Mouse (Mus musculus): ENCODE measurements around the gene Ksr2. TPM values are rescaled to one million over a fixed set of nuclear protein-coding genes. Genes with fewer than 3 reads are reported as not detected.
"Not testable (repeated sequence)": the region's sequence is repeated elsewhere in the genome, so short reads cannot be mapped to it uniquely, and the experiment has no call there.

Ksr2 gene
- polyA plus RNA-seq, 3 experiments from 2014 or later = 0.09 to 0.60 (median 0.36) TPM

DNA sequence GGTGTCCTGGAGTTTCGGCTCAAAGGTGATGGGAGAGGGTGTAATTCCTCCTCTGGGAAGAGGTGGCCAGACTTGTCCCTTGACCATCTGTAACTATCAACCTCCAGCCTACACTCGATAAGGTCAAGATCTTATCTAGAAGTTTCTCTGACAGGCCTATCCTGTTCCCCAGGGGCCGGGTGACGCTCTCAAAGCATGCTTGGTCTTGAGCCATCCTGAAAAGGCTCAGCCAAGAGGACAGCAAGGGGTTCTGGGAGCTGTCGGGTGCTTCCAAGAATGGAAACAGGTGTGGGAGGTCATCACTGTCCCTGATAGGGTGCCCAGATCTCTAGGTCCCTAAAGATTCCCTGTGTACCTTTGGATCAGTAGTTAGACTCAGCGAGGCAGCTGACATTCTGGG, 4.4 kb upstream of the Ksr2 start:
- no peak for ATAC-seq

GRCm38 (mm10) chr5:117414611-117415010, 811 bp downstream of the Ksr2 start:
- no peak for ATAC-seq

DNA sequence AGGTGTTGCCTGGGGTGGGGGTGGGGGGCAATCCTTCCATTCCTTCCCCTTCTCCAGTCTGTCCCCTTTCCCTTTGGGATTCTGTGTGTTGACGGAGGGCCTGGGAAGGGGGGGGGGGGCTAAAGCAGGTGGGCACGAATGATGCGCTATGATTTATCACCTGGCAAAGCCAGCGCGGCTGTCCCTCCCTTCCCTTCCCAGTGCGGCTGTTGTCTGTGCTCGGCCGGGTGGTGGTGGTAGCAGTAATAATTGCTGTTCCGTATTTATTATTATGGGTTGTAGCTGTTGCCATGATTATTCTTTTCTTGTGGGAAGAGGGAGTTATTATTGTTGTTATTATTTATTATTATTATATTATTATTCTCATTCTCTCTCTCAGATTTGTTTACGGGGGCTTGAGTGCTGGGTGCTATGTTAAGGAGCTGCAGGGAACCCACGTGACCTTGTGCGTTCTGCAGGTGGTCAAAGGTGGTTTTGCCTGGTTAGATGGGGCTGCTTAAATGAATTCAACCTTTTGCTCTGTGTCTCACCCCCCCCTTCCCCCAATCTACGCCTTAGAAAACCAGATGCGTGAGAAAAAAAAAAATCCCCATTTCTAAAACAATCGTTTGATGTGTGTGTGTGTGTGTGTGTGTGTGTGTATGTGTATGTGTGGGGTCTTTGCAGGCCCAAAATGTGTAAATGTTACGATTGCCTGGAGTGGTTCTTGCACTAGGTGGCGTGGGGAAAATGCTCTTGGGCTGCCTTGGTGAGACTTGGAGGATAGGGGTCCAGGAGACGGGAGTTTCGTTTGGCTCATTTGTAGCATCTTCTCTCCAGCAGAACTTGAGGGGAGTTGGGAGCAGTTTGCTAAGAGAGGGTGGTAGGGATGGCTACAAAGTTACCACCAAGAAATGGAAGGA, 1.5 kb downstream of the Ksr2 start:
- ATAC-seq = no peak

- no peak for ATAC-seq
Observed at GRCm38 (mm10) chr5:117417442-117417841, 3.6 kb downstream of the Ksr2 start.

DNA sequence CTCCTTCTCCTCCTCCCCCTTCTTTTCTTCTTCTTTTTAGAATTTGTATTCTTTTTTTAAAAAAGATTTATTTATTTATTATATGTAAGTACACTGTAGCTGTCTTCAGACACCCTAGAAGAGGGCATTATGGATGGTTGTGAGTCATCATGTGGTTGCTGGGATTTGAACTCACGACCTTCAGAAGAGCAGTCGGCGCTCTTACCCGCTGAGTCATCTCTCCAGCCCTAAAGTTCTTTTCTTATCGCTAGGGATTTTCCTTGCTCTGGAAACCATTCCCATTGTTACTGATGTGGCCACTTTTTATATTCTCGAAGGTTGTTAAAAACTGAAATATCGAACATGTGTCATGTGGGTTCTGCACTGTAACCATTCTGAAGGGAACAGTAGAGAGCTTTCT, 19.7 kb downstream of the Ksr2 start:
- not testable (repeated sequence) for ATAC-seq

GRCm38 (mm10) chr5:117440261-117440660, 26.5 kb downstream of the Ksr2 start:
- no peak for ATAC-seq

- ATAC-seq = no peak
Observed at GRCm38 (mm10) chr5:117441242-117441842, 27.5 kb downstream of the Ksr2 start.

- no peak for ATAC-seq
Observed at GRCm38 (mm10) chr5:117442157-117442765, 28.5 kb downstream of the Ksr2 start.

DNA sequence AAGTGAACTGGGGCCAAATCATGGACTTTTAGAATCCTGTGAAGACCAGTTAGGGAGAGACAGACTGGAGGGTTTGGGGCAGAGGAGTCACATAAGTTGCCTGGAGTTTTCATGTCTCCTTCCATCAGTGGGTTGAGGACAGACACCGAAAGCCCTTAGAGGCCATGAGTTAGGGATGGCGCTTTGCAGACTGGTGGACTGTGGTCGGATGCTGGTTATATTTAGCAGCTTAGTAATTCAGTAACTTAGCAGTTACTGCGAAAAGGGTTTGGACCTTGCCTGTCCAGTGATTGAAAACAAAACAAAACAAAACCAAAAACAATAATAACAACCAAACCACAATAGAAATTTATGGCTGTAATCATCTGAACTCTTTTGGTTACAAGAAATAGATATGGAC, 29.3 kb downstream of the Ksr2 start:
- ATAC-seq = no peak

GRCm38 (mm10) chr5:117443902-117444301, 30.1 kb downstream of the Ksr2 start:
- no peak for ATAC-seq

DNA sequence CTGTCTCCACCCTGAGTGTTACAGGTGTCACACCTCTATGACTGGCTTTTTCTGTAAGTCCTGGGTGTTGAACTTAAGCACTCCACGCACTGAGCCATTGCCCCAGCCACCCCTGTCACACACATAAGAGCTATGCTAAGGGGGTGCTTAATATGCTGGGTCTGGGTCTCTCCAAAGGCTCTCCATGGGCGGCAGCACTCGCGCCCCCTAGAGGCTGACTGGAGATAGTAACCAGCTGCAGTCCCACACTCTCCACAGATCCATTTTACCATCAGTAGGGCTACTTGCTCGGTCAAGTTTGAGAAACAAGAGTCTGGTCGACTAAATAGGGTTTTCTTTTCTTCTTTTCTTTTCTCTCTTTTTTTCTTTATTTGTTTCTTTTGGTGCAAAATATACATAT, 33.9 kb downstream of the Ksr2 start:
- ATAC-seq = no peak

DNA sequence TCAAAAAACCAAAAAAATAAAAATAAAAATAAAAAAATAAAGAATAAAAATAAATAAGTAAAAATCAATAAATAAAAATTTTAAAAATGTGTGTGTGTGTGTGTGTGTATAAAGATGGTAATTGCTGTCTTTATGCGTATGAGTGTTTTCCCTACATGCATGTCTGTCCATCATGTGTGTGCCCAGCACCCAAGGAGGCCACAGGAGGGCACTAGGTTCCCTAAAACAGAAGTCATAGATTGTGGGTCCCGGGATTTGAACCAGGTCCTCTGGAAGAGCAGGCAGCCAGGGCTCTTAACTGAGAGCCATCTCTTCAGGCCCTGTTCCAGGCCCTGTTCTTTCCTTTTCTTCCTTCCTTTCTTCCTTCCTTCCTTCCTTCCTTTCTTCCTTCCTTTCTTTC, 38.2 kb downstream of the Ksr2 start:
- no peak for ATAC-seq

GRCm38 (mm10) chr5:117455546-117455945, 41.7 kb downstream of the Ksr2 start:
- ATAC-seq = no peak

DNA sequence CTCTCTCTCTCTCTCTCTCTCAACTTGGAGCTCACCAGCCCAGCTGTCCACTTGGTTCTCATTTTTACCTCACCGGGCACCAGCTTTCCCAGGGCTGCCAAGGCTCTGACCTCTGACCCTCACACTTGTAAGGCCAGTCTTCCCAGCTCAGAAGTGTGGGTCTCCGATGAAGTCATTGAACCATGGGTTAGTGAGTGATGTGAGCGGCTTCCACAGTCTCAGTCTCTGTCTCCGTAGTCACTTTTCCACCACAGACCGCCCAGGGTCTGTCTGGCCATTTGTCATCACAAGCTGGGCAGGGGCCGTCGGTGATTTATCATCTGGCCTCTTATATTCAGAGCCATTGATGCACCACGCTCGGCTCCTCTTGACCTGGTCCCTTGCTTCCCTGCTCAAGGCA, 43.3 kb downstream of the Ksr2 start:
- no peak for ATAC-seq

GRCm38 (mm10) chr5:117457583-117457982, 43.8 kb downstream of the Ksr2 start:
- no peak for ATAC-seq

DNA sequence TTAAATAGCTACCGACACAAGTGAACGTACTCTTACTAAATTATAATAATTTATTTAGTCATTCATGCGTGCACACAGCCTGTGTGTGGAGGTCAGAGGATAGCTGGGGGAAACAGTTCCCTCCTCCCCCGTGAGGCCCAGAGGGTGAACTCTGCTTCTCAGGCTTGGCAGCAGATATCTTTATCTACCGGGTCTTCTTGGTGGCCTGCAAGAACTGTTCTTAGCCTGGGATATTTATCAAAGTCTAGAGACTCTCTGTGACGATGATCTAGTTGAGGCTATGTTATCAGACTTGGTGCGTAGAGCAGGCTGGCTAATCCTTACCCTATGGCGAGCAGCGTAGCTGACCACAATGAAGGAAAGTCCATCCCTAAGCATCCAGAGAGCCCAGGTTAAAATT, 45.1 kb downstream of the Ksr2 start:
- ATAC-seq = no peak

- ATAC-seq = no peak
Observed at GRCm38 (mm10) chr5:117460261-117460660, 46.5 kb downstream of the Ksr2 start.

- ATAC-seq = no peak
Observed at GRCm38 (mm10) chr5:117467052-117467451, 53.3 kb downstream of the Ksr2 start.

DNA sequence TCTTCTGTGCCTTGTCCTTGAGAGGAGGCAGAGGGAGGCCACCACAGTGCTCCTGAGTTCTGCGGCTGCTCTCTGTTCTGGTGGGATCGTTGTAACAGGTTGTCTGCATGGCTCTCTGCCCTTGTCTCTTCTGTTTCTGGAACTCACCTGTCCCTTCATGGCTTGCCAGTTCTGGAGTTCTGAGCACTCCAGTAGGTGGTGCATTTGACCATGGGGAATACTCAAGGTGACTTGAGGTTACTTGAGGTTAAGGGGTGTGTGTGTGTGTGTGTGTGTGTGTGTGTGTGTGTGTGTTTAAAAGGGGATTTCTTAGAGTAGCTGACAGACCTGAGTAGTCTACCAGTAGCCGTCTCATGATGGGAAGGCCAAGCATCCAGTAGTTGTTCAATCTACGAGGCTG, 55.2 kb downstream of the Ksr2 start:
- ATAC-seq = no peak

- no peak for ATAC-seq
Observed at GRCm38 (mm10) chr5:117469572-117469971, 55.8 kb downstream of the Ksr2 start.

DNA sequence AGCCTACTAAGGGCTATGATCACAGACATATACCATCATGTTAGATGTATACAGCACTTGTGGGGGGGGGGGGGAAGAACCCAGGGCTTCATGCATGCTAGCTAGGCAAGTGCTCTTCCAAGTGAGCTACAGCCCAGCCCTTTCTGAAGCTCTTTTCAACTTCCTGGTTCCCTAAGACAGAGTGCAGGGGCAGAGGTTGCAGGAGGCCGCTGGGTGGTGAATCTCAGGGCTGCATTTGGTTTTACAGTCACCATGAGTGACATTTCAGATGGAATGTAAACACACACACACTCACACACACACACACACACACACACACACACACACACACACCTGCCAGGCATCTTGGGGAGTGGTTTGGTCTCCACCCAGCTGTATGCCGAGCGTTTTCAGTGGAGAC, 67.4 kb downstream of the Ksr2 start:
- ATAC-seq = peak; percentile 35

DNA sequence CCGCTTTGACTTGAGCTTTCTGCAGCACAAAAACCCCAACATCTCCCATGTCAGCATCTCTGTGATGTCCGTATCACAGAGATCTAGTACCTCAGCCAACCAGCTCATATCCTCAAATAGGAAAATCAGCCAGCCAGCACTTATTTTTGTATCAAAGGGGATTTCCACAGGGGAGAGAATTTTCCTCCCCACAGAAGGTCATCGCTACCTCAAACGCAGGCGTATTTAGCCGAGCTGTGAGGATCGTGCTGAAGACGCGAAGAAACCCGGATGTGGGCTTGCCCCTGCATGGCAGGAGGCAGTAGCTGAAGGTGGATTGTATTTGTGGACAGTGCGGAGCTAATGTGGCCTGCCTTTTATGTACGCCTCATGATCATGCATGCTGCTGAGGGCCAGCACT, 67.8 kb downstream of the Ksr2 start:
- peak; percentile 87 for ATAC-seq

DNA sequence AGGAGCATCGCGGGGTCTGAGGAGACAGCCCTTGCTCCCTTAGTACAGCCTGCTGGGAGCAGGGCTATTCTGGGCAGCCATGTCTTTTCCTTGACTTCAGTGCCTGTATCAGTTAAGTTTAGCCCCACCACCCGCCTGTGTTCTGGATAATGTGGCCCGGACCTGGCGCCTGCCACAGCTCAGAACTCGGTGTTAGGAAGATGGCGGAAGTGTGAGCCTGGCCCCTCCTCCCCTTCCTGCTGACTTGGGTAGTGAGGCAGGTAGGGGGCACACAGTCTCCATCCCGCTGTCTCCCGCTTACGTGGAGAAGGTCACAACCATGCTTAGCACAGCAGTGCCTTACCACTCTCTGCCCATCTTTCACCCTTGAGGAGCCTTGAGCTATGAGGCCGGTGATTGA, 68.2 kb downstream of the Ksr2 start:
- ATAC-seq = no peak

GRCm38 (mm10) chr5:117485411-117485810, 71.6 kb downstream of the Ksr2 start:
- ATAC-seq = no peak

Measured in inflammation-experienced regulatory T-cells, adult 6 months (primary cell).